Mouse (Mus musculus): ENCODE data around the gene Arhgap35. TPM values are rescaled to one million over a fixed set of nuclear protein-coding genes. Genes with fewer than 3 reads are reported as not detected.

Gene Arhgap35
- polyA plus RNA-seq, 1 experiment from 2014 or later = 23.6 TPM

- 88% methylated on average over 2 of the region's 2 CpGs for WGBS
- Histone ChIP-seq H3K4me3 (no peak overlapping the region), H3K36me3 (peaks cover 14% of the 10 kb centered on the region), H3K4me2 (replicated peaks) (no peak overlapping the region), H3K9ac (no peak overlapping the region), H3K27me3 (no peaks in the 10 kb centered on the region), H3K4me1 (peaks cover 12% of the 10 kb centered on the region; the same call in 1 of the 2 replicates), H3K9me3 (peaks cover 2% of the 10 kb centered on the region; the same call in 1 of the 2 replicates), H3K27ac (no peak overlapping the region)
- ATAC-seq (ENCODE audit: low FRiP score, low read depth) = no peak
These were observed 15.8 kb downstream of the Arhgap35 start for GRCm38 (mm10) chr7:16599006-16599405.

- 87% methylated on average over 1 of the region's 1 CpGs for WGBS
- H3K27me3 ChIP-seq = no peaks in the 10 kb centered on the region
- no peak for ATAC-seq (ENCODE audit: low FRiP score, low read depth)
These were observed 23.5 kb downstream of the Arhgap35 start for GRCm38 (mm10) chr7:16591292-16591691.

GRCm38 (mm10) chr7:16587649-16588048, 27.1 kb downstream of the Arhgap35 start:
- no peaks in the 10 kb centered on the region for H3K27me3 ChIP-seq
- 87% methylated on average over 3 of the region's 3 CpGs for WGBS
- H3K27ac ChIP-seq = no peak overlapping the region
- H3K4me2 ChIP-seq (replicated peaks) = no peak overlapping the region
- no peak overlapping the region for H3K4me3 ChIP-seq
- H3K36me3 ChIP-seq = peaks cover 9% of the 10 kb centered on the region; the same call in 1 of the 2 replicates
- H3K9me3 ChIP-seq = no peaks in the 10 kb centered on the region
- no peak for ATAC-seq (ENCODE audit: low FRiP score, low read depth)
- H3K9ac ChIP-seq = no peak overlapping the region
- peaks cover 24% of the 10 kb centered on the region for H3K4me1 ChIP-seq

More at GRCm38 (mm10) chr7:16591292-16591691, 23.5 kb downstream of the Arhgap35 start:
- H3K4me3 ChIP-seq = no peak overlapping the region
- no peak overlapping the region for H3K9ac ChIP-seq
- H3K9me3 ChIP-seq = no peaks in the 10 kb centered on the region
- H3K4me2 ChIP-seq (replicated peaks) = no peak overlapping the region
- peaks cover 20% of the 10 kb centered on the region for H3K36me3 ChIP-seq
- H3K27ac ChIP-seq = no peak overlapping the region
- H3K4me1 ChIP-seq = peaks cover 7% of the 10 kb centered on the region

- Histone ChIP-seq H3K27me3 (no peaks in the 10 kb centered on the region), H3K9ac (no peak overlapping the region), H3K4me3 (no peak overlapping the region), H3K36me3 (peaks cover 3% of the 10 kb centered on the region; the same call in 1 of the 2 replicates), H3K9me3 (no peaks in the 10 kb centered on the region), H3K4me2 (replicated peaks) (no peak overlapping the region), H3K27ac (no peak overlapping the region), H3K4me1 (peaks cover 47% of the 10 kb centered on the region)
- no peak for ATAC-seq (ENCODE audit: low FRiP score, low read depth)
These were observed 30.4 kb downstream of the Arhgap35 start for GRCm38 (mm10) chr7:16584384-16584783.

GRCm38 (mm10) chr7:16583775-16584174, 31.0 kb downstream of the Arhgap35 start:
- H3K27ac ChIP-seq = no peak overlapping the region
- 50% methylated on average over 1 of the region's 1 CpGs for WGBS

GRCm38 (mm10) chr7:16582299-16582698, 32.5 kb downstream of the Arhgap35 start:
- peaks cover 47% of the 10 kb centered on the region for H3K4me1 ChIP-seq
- no peaks in the 10 kb centered on the region for H3K9me3 ChIP-seq
- no peak for ATAC-seq (ENCODE audit: low FRiP score, low read depth)
- H3K4me3 ChIP-seq = no peak overlapping the region
- 80% methylated on average over 3 of the region's 3 CpGs for WGBS
- H3K27ac ChIP-seq = no peak overlapping the region
- H3K4me2 ChIP-seq (replicated peaks) = no peak overlapping the region
- H3K36me3 ChIP-seq = peaks cover 3% of the 10 kb centered on the region
- H3K9ac ChIP-seq = no peak overlapping the region
- no peaks in the 10 kb centered on the region for H3K27me3 ChIP-seq

More at GRCm38 (mm10) chr7:16583775-16584174, 31.0 kb downstream of the Arhgap35 start:
- Histone ChIP-seq H3K4me2 (replicated peaks) (no peak overlapping the region), H3K4me1 (peaks cover 47% of the 10 kb centered on the region), H3K4me3 (no peak overlapping the region), H3K9me3 (no peaks in the 10 kb centered on the region), H3K36me3 (peaks cover 3% of the 10 kb centered on the region; the same call in 1 of the 2 replicates), H3K27me3 (no peaks in the 10 kb centered on the region), H3K9ac (no peak overlapping the region)
- no peak for ATAC-seq (ENCODE audit: low FRiP score, low read depth)

- Histone ChIP-seq H3K9me3 (no peaks in the 10 kb centered on the region), H3K27ac (peak overlapping the region; percentile 59; the same call in 1 of the 2 replicates), H3K4me3 (no peak overlapping the region), H3K4me1 (peaks cover 50% of the 10 kb centered on the region), H3K4me2 (replicated peaks) (no peak overlapping the region), H3K27me3 (no peaks in the 10 kb centered on the region), H3K36me3 (no peaks in the 10 kb centered on the region; the same call in none of the 2 replicates), H3K9ac (no peak overlapping the region)
- WGBS = 53% methylated on average over 13 of the region's 13 CpGs
- no peak for ATAC-seq (ENCODE audit: low FRiP score, low read depth)
These were observed 33.3 kb downstream of the Arhgap35 start for GRCm38 (mm10) chr7:16581276-16582100.

- 67% methylated on average over 1 of the region's 1 CpGs for WGBS
- H3K27me3 ChIP-seq = no peaks in the 10 kb centered on the region
- no peak overlapping the region for H3K4me2 ChIP-seq (replicated peaks)
- no peak overlapping the region for H3K9ac ChIP-seq
- ATAC-seq (ENCODE audit: low FRiP score, low read depth) = no peak
- H3K36me3 ChIP-seq = no peaks in the 10 kb centered on the region; the same call in 1 of the 2 replicates
- no peak overlapping the region for H3K27ac ChIP-seq
- no peaks in the 10 kb centered on the region for H3K9me3 ChIP-seq
- H3K4me1 ChIP-seq = peaks cover 31% of the 10 kb centered on the region
- H3K4me3 ChIP-seq = no peak overlapping the region
These were observed 38.1 kb downstream of the Arhgap35 start for GRCm38 (mm10) chr7:16576719-16577118.

GRCm38 (mm10) chr7:16571191-16571590, 43.6 kb downstream of the Arhgap35 start:
- Histone ChIP-seq H3K27me3 (no peaks in the 10 kb centered on the region), H3K4me2 (replicated peaks) (no peak overlapping the region), H3K36me3 (no peaks in the 10 kb centered on the region), H3K27ac (no peak overlapping the region), H3K4me3 (no peak overlapping the region), H3K9me3 (no peaks in the 10 kb centered on the region), H3K9ac (no peak overlapping the region), H3K4me1 (peaks cover 10% of the 10 kb centered on the region)
- no peak for ATAC-seq (ENCODE audit: low FRiP score, low read depth)
- WGBS = 13% methylated on average over 1 of the region's 1 CpGs

GRCm38 (mm10) chr7:16570737-16571136, 44.1 kb downstream of the Arhgap35 start:
- H3K4me1 ChIP-seq = peaks cover 5% of the 10 kb centered on the region; the same call in 1 of the 2 replicates
- no peak overlapping the region for H3K4me2 ChIP-seq (replicated peaks)
- H3K9ac ChIP-seq = no peak overlapping the region
- no peaks in the 10 kb centered on the region for H3K36me3 ChIP-seq
- no peak overlapping the region for H3K27ac ChIP-seq
- ATAC-seq (ENCODE audit: low FRiP score, low read depth) = no peak
- H3K9me3 ChIP-seq = no peaks in the 10 kb centered on the region
- 78% methylated on average over 1 of the region's 1 CpGs for WGBS
- H3K27me3 ChIP-seq = no peaks in the 10 kb centered on the region
- no peak overlapping the region for H3K4me3 ChIP-seq

GRCm38 (mm10) chr7:16564491-16564890, 50.3 kb downstream of the Arhgap35 start:
- Histone ChIP-seq H3K36me3 (peaks cover 52% of the 10 kb centered on the region), H3K9ac (no peak overlapping the region), H3K27me3 (no peaks in the 10 kb centered on the region), H3K27ac (no peak overlapping the region), H3K4me3 (no peak overlapping the region), H3K4me2 (replicated peaks) (no peak overlapping the region), H3K4me1 (0 out of 2 replicates have a peak, but pooled peaks cover 3% of the 10 kb centered on the region), H3K9me3 (no peaks in the 10 kb centered on the region)
- 86% methylated on average over 8 of the region's 8 CpGs for WGBS
- ATAC-seq (ENCODE audit: low FRiP score, low read depth) = no peak

GRCm38 (mm10) chr7:16557783-16558538, 56.8 kb downstream of the Arhgap35 start:
- ATAC-seq (ENCODE audit: low FRiP score, low read depth) = no peak; the same call in 1 of the 2 replicates
- Histone ChIP-seq H3K4me2 (replicated peaks) (no peak overlapping the region; the same call in 1 of the 2 replicates), H3K9me3 (no peaks in the 10 kb centered on the region), H3K4me1 (peaks cover 49% of the 10 kb centered on the region), H3K9ac (no peak overlapping the region), H3K36me3 (peaks cover 44% of the 10 kb centered on the region), H3K27me3 (no peaks in the 10 kb centered on the region), H3K4me3 (no peak overlapping the region), H3K27ac (no peak overlapping the region)
- WGBS = 47% methylated on average over 9 of the region's 9 CpGs
